Mouse (Mus musculus): ENCODE data around the gene Csnk2a1. TPM values are rescaled to one million over a fixed set of nuclear protein-coding genes. Genes with fewer than 3 reads are reported as not detected.

Gene Csnk2a1
- polyA plus RNA-seq, 1 experiment from 2014 or later: 89.7 TPM

GRCm38 (mm10) chr2:152330858-152331423 is 104.3 kb downstream of the Csnk2a1 start:
- peak overlapping the region; percentile 92 for H3K4me3 ChIP-seq
- peaks cover 34% of the 10 kb centered on the region for H3K36me3 ChIP-seq
- no peak overlapping the region for H3K27ac ChIP-seq (replicated peaks)
- ATAC-seq (ENCODE audit: low read depth): no peak
- no peaks in the 10 kb centered on the region for H3K27me3 ChIP-seq
- H3K9me3 ChIP-seq: no peaks in the 10 kb centered on the region
- peak overlapping the region; percentile 91 for H3K4me2 ChIP-seq
- peak overlapping the region; percentile 92 for H3K9ac ChIP-seq
- peaks cover 27% of the 10 kb centered on the region for H3K4me1 ChIP-seq (replicated peaks)
- 73% methylated on average over 7 of the region's 7 CpGs for WGBS

Other genes with a start within 250 kb of the Csnk2a1 start
- gene Fam110a, start 246.6 kb upstream of the Csnk2a1 start, polyA plus RNA-seq (2015; fragmentation: Nextera tagmentation; extraction: Ambion mirVana): 48.1 and 52.1 TPM in 2 replicates
- 0.99 and 1.1 TPM in 2 replicates for gene Slc52a3, start 230.3 kb upstream of the Csnk2a1 start, polyA plus RNA-seq (2015; fragmentation: Nextera tagmentation; extraction: Ambion mirVana)
- 30.0 and 30.2 TPM in 2 replicates for gene Scrt2, start 145.3 kb upstream of the Csnk2a1 start, polyA plus RNA-seq (2015; fragmentation: Nextera tagmentation; extraction: Ambion mirVana)
- 19.0 TPM in 2 replicates for gene Srxn1, start 121.3 kb upstream of the Csnk2a1 start, polyA plus RNA-seq (2015; fragmentation: Nextera tagmentation; extraction: Ambion mirVana)
- gene Tcf15, start 83.3 kb upstream of the Csnk2a1 start, polyA plus RNA-seq (2015; fragmentation: Nextera tagmentation; extraction: Ambion mirVana): 6.9 and 7.4 TPM in 2 replicates
- gene Tbc1d20, start 67.0 kb downstream of the Csnk2a1 start, polyA plus RNA-seq (2015; fragmentation: Nextera tagmentation; extraction: Ambion mirVana): 31.7 and 34.2 TPM in 2 replicates
- 92.9 and 93.1 TPM in 2 replicates for gene Rbck1, start 105.8 kb downstream of the Csnk2a1 start, polyA plus RNA-seq (2015; fragmentation: Nextera tagmentation; extraction: Ambion mirVana)
- gene Trib3, start 117.2 kb downstream of the Csnk2a1 start, polyA plus RNA-seq (2015; fragmentation: Nextera tagmentation; extraction: Ambion mirVana): 1.1 and 2.1 TPM in 2 replicates
- 30.7 and 32.0 TPM in 2 replicates for gene Nrsn2, start 149.8 kb downstream of the Csnk2a1 start, polyA plus RNA-seq (2015; fragmentation: Nextera tagmentation; extraction: Ambion mirVana)
- gene Sox12, start 171.2 kb downstream of the Csnk2a1 start, polyA plus RNA-seq (2015; fragmentation: Nextera tagmentation; extraction: Ambion mirVana): 14.9 and 15.3 TPM in 2 replicates
- 21.5 and 24.5 TPM in 2 replicates for gene Zcchc3, start 188.2 kb downstream of the Csnk2a1 start, polyA plus RNA-seq (2015; fragmentation: Nextera tagmentation; extraction: Ambion mirVana)
- gene 6820408C15Rik, start 188.7 kb downstream of the Csnk2a1 start, polyA plus RNA-seq (2015; fragmentation: Nextera tagmentation; extraction: Ambion mirVana): 0.67 and 0.83 TPM in 2 replicates
- gene Defb23, start 237.8 kb downstream of the Csnk2a1 start, polyA plus RNA-seq (2015; fragmentation: Nextera tagmentation; extraction: Ambion mirVana): not detected in 2 replicates

Measured in neural tube, embryonic 13.5 days (tissue).